Mouse (Mus musculus) heart, embryonic 14.5 days (tissue): ENCODE data around the gene Gpx4. TPM values are rescaled to one million over a fixed set of nuclear protein-coding genes. Genes with fewer than 3 reads are reported as not detected.

Source experiments
- ATAC-seq: fragments of 200-750 bp; cut with Nextera tagmentation; 2 replicates; pipeline ENCODE4 v1.8.0; 2017; ENCODE audit warnings: low read depth, moderate TSS enrichment; ENCODE audit not compliant: insufficient number of reproducible peaks, insufficient read depth, low FRiP score
- H3K27ac ChIP-seq, 2 experiments: fragments of 200-500 bp in 1 of 2; fragments of 300-500 bp in 1 of 2; sonication (generic) in 1 of 2; replicated peaks in 1 of 2; 2 replicates each; pipeline ENCODE4 v1.5.1; 2012 to 2014; ENCODE audit warnings: low read depth in 2 of 2, low read length in 2 of 2, control low read depth in 1 of 2, mild to moderate bottlenecking in 1 of 2, mixed read lengths in 1 of 2; ENCODE audit not compliant: control insufficient read depth in 1 of 2, insufficient read depth in 1 of 2
- H3K27me3 ChIP-seq: fragments of 300-500 bp; sonication (generic); 2 replicates; pipeline ENCODE4 v1.6.1; 2014; ENCODE audit warnings: mild to moderate bottlenecking, low read length, control low read depth; ENCODE audit not compliant: control insufficient read depth, insufficient read depth
- H3K36me3 ChIP-seq: fragments of 300-500 bp; sonication (generic); 2 replicates; pipeline ENCODE4 v1.6.1; 2014; ENCODE audit warnings: mild to moderate bottlenecking, control low read depth, low read length, mixed read lengths; ENCODE audit not compliant: control insufficient read depth, insufficient read depth
- H3K4me1 ChIP-seq, 2 experiments: fragments of 200-500 bp in 1 of 2; fragments of 300-500 bp in 1 of 2; sonication (generic) in 1 of 2; 2 replicates each; pipeline ENCODE4 v1.6.1; 2012 to 2014; ENCODE audit warnings: low read length in 2 of 2, control low read depth in 1 of 2, mixed read lengths in 1 of 2; ENCODE audit not compliant: control insufficient read depth in 2 of 2, insufficient read depth in 2 of 2
- H3K4me2 ChIP-seq: fragments of 300-500 bp; sonication (generic); 2 replicates; pipeline ENCODE4 v1.6.1; 2014; ENCODE audit warnings: mild to moderate bottlenecking, low read length
- H3K4me3 ChIP-seq, 2 experiments: fragments of 200-500 bp in 1 of 2; fragments of 300-500 bp in 1 of 2; sonication (generic) in 1 of 2; 2 replicates each; pipeline ENCODE4 v1.5.1; 2012 to 2014; ENCODE audit warnings: low read length in 2 of 2, mild to moderate bottlenecking in 2 of 2, control low read depth in 1 of 2, low read depth in 1 of 2, moderate library complexity in 1 of 2; ENCODE audit not compliant: control insufficient read depth in 1 of 2, insufficient read depth in 1 of 2
- H3K9ac ChIP-seq: fragments of 300-500 bp; sonication (generic); 2 replicates; pipeline ENCODE4 v1.6.1; 2014; ENCODE audit warnings: mild to moderate bottlenecking, low read length
- H3K9me3 ChIP-seq: fragments of 300-500 bp; sonication (generic); 2 replicates; pipeline ENCODE4 v1.6.1; 2016; ENCODE audit warnings: low read length, control low read depth; ENCODE audit not compliant: control insufficient read depth
- WGBS: fragments of 180-500 bp; shearing (Covaris S2); extraction: QIAGEN DNeasy Blood & Tissue Kit; methylation state at CpG from one replicate; pipeline ENCODE4 v1.1.7; 2014; 5-methylcytosine and 5-hydroxymethylcytosine counted together
- polyA plus RNA-seq: library from polyadenylated mRNA; unstranded; fragments of >200 nt; fragmentation: Nextera tagmentation; extraction: Ambion mirVana; gene quantifications from 2 replicates; pipeline ENCODE4 v1.2.1, GENCODE M21; 2014

The Gpx4 gene
- polyA plus RNA-seq, 1 experiment from 2014 or later: 757 TPM

DNA sequence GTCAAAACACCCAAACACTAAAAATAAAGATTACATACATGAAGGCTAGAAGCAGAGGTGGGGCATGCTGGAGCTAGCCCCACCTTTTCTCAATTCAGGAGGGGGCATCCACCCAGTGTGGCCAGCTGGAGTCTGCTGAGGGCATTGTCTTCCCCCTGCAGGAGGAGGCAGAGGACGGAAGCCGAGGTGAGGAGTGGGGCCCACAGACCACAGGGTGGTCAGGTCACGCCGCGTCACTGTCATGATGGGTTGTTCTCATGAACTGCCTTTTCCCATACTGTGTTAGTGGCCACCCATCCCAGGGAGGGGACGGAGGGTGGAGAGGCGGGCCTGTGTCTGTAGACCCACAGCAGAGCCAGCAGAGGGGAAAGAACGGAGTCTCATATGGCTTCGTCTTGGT, 16.8 kb upstream of the Gpx4 start:
- WGBS: 90% methylated on average over 9 of the region's 9 CpGs
- no peak overlapping the region for H3K27ac ChIP-seq
- H3K4me3 ChIP-seq: no peak overlapping the region
- no peaks in the 10 kb centered on the region for H3K27me3 ChIP-seq
- no peak overlapping the region for H3K9ac ChIP-seq
- H3K4me2 ChIP-seq: no peak overlapping the region
- peaks cover 18 to 19% of the 10 kb centered on the region in 2 experiments for H3K4me1 ChIP-seq
- H3K9me3 ChIP-seq: no peaks in the 10 kb centered on the region
- no peak for ATAC-seq
- peaks cover 7% of the 10 kb centered on the region for H3K36me3 ChIP-seq

DNA sequence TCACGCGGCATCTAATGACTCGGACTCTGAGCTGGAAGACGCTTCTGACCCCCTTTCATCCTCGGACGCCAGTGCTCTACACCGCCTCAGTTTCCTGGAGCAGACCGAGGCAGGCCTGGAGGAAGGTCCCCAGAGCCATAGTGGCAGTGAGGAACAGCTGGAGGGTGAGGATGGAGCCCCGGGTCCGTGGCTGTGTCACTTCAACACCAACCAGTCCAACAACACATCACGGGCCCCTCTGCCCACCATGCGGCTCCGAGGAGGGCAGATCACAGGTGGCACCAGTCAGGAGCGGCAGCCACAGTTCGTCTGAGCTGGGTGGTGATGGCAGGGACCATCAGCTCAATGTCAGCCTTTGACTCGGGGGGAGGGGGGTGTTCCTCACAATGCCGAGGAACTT, 16.2 kb upstream of the Gpx4 start:
- 81% methylated on average over 17 of the region's 17 CpGs for WGBS
- no peak overlapping the region for H3K9ac ChIP-seq

DNA sequence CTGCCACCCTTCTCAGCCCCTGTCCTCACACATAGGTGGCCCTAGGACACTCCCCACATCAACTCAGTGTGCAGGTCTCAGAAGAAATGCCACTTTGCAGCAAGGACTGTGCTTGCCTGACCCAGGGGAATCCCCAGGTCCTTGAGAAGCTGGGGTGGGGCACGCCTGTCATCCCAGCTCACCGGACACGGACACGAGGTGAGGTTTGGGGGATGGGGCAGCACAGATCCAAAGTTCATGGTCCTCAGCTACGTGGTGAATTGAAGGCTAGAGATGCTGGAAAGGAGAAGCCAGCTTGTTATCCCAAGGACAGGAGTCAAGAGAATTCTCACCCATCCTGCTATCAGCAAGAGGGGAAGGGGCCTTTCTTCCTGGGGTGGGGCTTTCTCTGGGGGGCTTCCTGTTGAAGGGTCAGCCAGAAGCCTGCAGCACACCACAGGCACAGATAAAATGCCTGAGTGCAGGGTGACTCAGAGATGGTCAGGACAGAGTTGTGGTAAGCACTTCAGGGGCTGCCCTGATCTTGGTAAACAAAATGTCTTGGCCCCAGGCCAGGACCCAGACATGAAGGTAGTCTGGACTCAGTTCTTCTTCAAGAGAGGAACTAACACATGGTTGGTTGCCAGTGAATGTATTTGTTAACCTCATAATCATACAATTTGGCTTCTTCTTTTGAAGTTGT, 14.0 kb upstream of the Gpx4 start:
- Histone ChIP-seq H3K9me3 (no peaks in the 10 kb centered on the region), H3K9ac (peak overlapping the region; percentile 38; the same call in 1 of the 2 replicates), H3K27ac (peak overlapping the region; percentile 52 to 57), H3K27me3 (no peaks in the 10 kb centered on the region), H3K4me1 (peaks cover 18 to 21% of the 10 kb centered on the region in 2 experiments), H3K4me3 (no peak overlapping the region), H3K4me2 (peak overlapping the region; percentile 21; the same call in 1 of the 2 replicates), H3K36me3 (peaks cover 31% of the 10 kb centered on the region)
- 10% methylated on average over 5 of the region's 5 CpGs for WGBS
- peak; percentile 68 for ATAC-seq

More for the DNA sequence above, 16.2 kb upstream of the Gpx4 start:
- H3K4me2 ChIP-seq: no peak overlapping the region
- peaks cover 18 to 19% of the 10 kb centered on the region in 2 experiments for H3K4me1 ChIP-seq
- H3K27ac ChIP-seq: no peak overlapping the region
- H3K9me3 ChIP-seq: no peaks in the 10 kb centered on the region
- peaks cover 12% of the 10 kb centered on the region for H3K36me3 ChIP-seq
- no peaks in the 10 kb centered on the region for H3K27me3 ChIP-seq
- no peak for ATAC-seq
- no peak overlapping the region for H3K4me3 ChIP-seq

DNA sequence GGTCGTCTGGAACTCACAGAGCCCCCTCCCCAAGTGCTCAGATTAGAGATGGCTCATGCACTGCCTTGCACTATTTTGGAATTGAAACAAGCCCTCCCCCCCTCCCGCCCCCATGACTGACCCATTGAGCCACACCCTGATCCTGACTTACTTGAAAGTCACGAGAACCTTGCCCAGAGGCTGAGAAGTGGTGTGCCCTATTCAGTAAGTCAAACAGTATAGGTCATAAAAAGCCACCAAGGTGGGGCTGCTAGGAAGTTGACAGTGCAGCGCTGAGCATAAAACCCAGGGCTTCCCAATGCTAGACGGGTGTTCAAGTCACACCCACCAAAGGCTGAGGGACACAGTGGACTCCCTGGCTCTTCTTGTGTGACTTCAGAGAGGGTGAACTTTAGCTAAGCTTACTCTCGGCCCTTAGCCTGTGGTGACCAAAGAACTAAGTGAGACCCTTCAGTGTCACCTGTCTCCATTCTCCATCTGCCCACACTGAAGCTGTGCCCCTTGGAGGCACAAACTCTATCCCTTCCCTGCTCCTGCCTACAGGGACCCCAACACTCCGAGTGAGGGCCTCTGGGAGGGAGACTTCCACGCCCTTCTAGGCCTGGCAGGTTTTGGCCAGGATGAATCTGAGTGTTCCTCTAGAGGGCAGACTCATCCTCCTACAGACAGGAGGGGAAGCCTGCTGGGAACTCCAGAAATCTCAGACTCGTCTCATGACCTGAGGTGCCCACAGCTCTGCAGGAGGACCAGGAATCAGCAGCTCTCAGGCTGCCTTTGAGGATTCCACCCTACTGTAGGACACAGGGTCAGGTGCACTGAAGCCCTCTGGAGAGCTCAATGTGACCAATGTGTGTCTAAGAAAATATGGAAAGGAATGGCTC, 13.2 kb upstream of the Gpx4 start:
- Histone ChIP-seq H3K27me3 (no peaks in the 10 kb centered on the region), H3K36me3 (peaks cover 36% of the 10 kb centered on the region), H3K4me3 (no peak overlapping the region), H3K4me2 (no peak overlapping the region), H3K9me3 (no peaks in the 10 kb centered on the region), H3K4me1 (peaks cover 18 to 29% of the 10 kb centered on the region in 2 experiments), H3K27ac (peak overlapping the region; percentile 54 to 57), H3K9ac (peak overlapping the region; percentile 45)
- WGBS: 23% methylated on average over 9 of the region's 9 CpGs
- peak; percentile 9; the same call in 1 of the 2 replicates for ATAC-seq

DNA sequence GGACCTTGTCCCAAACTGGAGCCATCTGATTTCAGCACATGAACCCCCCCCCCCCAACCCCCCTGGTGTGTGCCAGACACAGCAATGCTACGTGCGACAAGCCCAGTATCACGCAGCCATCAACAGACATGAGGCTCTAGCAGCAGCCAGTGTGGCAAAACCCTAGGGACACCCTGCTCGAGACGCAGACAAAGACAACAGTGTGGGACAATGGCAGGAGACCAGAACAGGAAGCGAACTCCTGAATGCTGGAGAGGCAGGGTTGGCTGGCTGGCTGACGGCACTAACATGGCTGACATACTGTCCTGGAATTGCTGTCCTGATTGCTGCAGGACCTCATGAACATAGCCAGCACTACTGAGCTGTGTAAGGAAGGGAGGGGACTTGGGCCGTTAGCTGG, 11.8 kb upstream of the Gpx4 start:
- Histone ChIP-seq H3K27me3 (no peaks in the 10 kb centered on the region), H3K4me1 (peaks cover 21 to 32% of the 10 kb centered on the region in 2 experiments), H3K9me3 (no peaks in the 10 kb centered on the region), H3K27ac (peak overlapping the region; percentile 4 to 57; a peak in 2 of 4 replicates), H3K4me2 (no peak overlapping the region), H3K4me3 (no peak overlapping the region), H3K9ac (no peak overlapping the region), H3K36me3 (peaks cover 36% of the 10 kb centered on the region)
- 66% methylated on average over 8 of the region's 8 CpGs for WGBS
- ATAC-seq: no peak

DNA sequence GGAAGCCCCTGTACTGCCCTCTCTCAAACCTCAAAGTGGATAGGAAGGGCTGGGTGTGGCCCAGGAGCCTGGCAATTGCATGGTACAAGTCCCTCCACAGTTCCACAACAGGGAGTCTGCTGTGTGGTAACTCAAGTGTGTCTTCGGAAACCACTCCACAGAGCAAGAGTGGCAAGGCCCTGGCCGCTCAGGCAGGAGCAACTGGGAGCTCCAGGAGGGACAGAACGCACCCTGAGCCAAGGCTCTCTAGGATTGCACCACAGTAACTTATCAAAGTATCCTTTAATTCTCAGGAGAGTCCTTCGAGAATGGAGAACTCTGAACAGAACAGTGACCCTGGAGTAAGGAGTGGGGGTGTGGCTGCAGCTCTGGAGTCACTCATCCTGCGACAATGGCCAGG, 11.3 kb upstream of the Gpx4 start:
- ATAC-seq: no peak
- Histone ChIP-seq H3K27ac (peak overlapping the region; percentile 4 to 57; a peak in 2 of 4 replicates), H3K9ac (0 out of 2 replicates have a peak overlapping the region, but pooled peaks have one; percentile 21), H3K36me3 (peaks cover 36% of the 10 kb centered on the region), H3K27me3 (no peaks in the 10 kb centered on the region), H3K9me3 (no peaks in the 10 kb centered on the region), H3K4me1 (peaks cover 21 to 32% of the 10 kb centered on the region in 2 experiments), H3K4me3 (no peak overlapping the region), H3K4me2 (no peak overlapping the region)
- 75% methylated on average over 5 of the region's 5 CpGs for WGBS

DNA sequence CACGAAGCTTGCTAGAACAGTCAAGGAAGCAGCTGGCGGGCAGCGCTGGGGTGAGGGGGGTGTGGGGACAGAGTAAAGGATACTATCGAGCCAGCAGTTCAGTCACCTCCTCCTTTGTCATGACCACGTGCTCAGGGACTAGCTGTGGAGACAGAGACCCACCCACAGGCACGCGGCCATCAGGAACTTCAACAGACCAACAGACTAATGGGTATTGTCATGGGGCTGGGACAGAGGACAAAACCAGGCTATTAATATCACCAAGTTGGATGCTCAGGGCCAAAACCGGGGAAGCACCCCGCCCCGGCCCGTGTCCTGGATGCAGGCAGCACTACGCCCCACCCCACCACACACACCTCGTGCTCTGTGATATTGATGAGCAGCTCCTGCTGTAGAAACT, 10.1 kb upstream of the Gpx4 start:
- Histone ChIP-seq H3K9ac (no peak overlapping the region), H3K36me3 (peaks cover 36% of the 10 kb centered on the region), H3K27ac (no peak overlapping the region), H3K4me2 (no peak overlapping the region), H3K4me3 (no peak overlapping the region), H3K4me1 (peaks cover 21 to 32% of the 10 kb centered on the region in 2 experiments), H3K27me3 (no peaks in the 10 kb centered on the region), H3K9me3 (no peaks in the 10 kb centered on the region)
- 91% methylated on average over 13 of the region's 13 CpGs for WGBS
- ATAC-seq: no peak
